Mouse (Mus musculus): ENCODE data around the gene Lpxn.

DNA sequence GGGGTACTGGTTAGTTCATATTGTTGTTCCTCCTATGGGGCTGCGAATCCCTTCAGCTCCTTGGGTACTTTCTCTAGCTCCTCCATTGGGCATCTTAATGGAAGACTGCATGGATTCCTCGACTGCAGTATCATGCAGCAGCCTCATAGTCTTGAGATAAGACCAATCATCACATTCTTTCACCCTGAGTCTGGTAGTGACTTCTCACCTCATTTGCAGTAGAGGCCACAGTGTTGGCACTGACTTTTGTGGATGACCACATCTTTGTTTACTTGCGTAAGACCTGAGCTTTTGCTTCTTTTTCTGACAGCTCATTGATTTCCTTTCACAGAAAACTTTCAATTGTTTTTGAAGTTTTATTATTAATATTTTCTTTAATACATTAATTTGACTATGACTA is 9.7 kb downstream of the Lpxn start:
- TF ChIP-seq CTCF (IDR thresholded peaks at IDR 0.05; ENCODE audit: low read depth, low read length) (no peak), POLR2A (IDR thresholded peaks at IDR 0.05; ENCODE audit: extremely low read depth, insufficient read depth, low read length) (no peak)
